Mouse (Mus musculus) heart, postnatal 10 days (tissue): Measurements from ENCODE around the gene Cpeb2. TPM values are rescaled to one million over a fixed set of nuclear protein-coding genes. Genes with fewer than 3 reads are reported as not detected.

Experiments
- DNase-seq, 2 experiments: peaks; one replicate each; pipeline ENCODE4 v3.0.0; 2021
- intact Hi-C: fragments of 180-260 bp; cut with DNase I; formaldehyde crosslinking; loops from one replicate; pipeline ENCODE4 v1.15.1; 2025
- total RNA-seq, 2 experiments: library from RNA; stranded (reverse); gene quantifications; 2 replicates each; pipeline ENCODE4 v1.2.3; 2021

Cpeb2 gene
- 10 to 100 TPM; 22.1 to 28.7 TPM for total RNA-seq

- peak; percentile 96 to 98 for DNase-seq
Observed at GRCm38 (mm10) chr5:43232480-43233315, at the start of gene Cpeb2. Cpeb2 (plus strand) TSS chr5:43233170.

GRCm38 (mm10) chr5:43183556-43183955 lies 49.4 kb upstream of the Cpeb2 start:
- no peak for DNase-seq
- intact Hi-C loops: no loop called here

More at GRCm38 (mm10) chr5:43232480-43233315, at the start of gene Cpeb2:
- intact Hi-C loops: loop anchor here (10.0 kb wide), 2 partner anchors 552 to 818 kb away; no protein-coding TSS in a partner anchor

GRCm38 (mm10) chr5:43184834-43185233 lies 48.1 kb upstream of the Cpeb2 start:
- intact Hi-C loops: no loop called here
- DNase-seq: no peak

- intact Hi-C loops: no loop called here
- no peak for DNase-seq
Observed at GRCm38 (mm10) chr5:43185478-43185877, 47.5 kb upstream of the Cpeb2 start.

- no peak for DNase-seq
- intact Hi-C loops: no loop called here
Observed at GRCm38 (mm10) chr5:43200686-43201085, 32.3 kb upstream of the Cpeb2 start.

GRCm38 (mm10) chr5:43206495-43207053 lies 26.4 kb upstream of the Cpeb2 start:
- no peak for DNase-seq
- intact Hi-C loops: no loop called here

GRCm38 (mm10) chr5:43217468-43217867 lies 15.5 kb upstream of the Cpeb2 start:
- DNase-seq: no peak
- intact Hi-C loops: no loop called here

- intact Hi-C loops: no loop called here
- peak in 1 of 2 experiments; percentile 19 for DNase-seq
Observed at GRCm38 (mm10) chr5:43217987-43218846, 14.8 kb upstream of the Cpeb2 start.

- intact Hi-C loops: no loop called here
- DNase-seq: peak in 1 of 2 experiments; percentile 29
Observed at GRCm38 (mm10) chr5:43218847-43219132, 14.2 kb upstream of the Cpeb2 start.

- no peak for DNase-seq
- intact Hi-C loops: no loop called here
Observed at GRCm38 (mm10) chr5:43223359-43223758, 9.6 kb upstream of the Cpeb2 start.

- intact Hi-C loops: no loop called here
Observed at GRCm38 (mm10) chr5:43224245-43224644, 8.7 kb upstream of the Cpeb2 start.

GRCm38 (mm10) chr5:43226160-43226559 lies 6.8 kb upstream of the Cpeb2 start:
- intact Hi-C loops: no loop called here
- DNase-seq: no peak

More at GRCm38 (mm10) chr5:43224245-43224644, 8.7 kb upstream of the Cpeb2 start:
- no peak for DNase-seq

- intact Hi-C loops: no loop called here
Observed at GRCm38 (mm10) chr5:43227607-43228006, 5.4 kb upstream of the Cpeb2 start.

GRCm38 (mm10) chr5:43231061-43231460 lies 1.9 kb upstream of the Cpeb2 start:
- no peak for DNase-seq
- intact Hi-C loops: loop anchor here (10.0 kb wide), 2 partner anchors 554 to 816 kb away; no protein-coding TSS in a partner anchor

More at GRCm38 (mm10) chr5:43227607-43228006, 5.4 kb upstream of the Cpeb2 start:
- DNase-seq: no peak

- no peak for DNase-seq
- intact Hi-C loops: loop anchor here (10.0 kb wide), 2 partner anchors 553 to 817 kb away; no protein-coding TSS in a partner anchor
Observed at GRCm38 (mm10) chr5:43232149-43232479, 856 bp upstream of the Cpeb2 start.

GRCm38 (mm10) chr5:43233316-43234181 lies 579 bp downstream of the Cpeb2 start:
- DNase-seq: peak; percentile 82 to 87
- intact Hi-C loops: loop anchor here (10.0 kb wide), 2 partner anchors 551 to 819 kb away; no protein-coding TSS in a partner anchor

GRCm38 (mm10) chr5:43234321-43235185 lies 1.6 kb downstream of the Cpeb2 start:
- intact Hi-C loops: loop anchor here (10.0 kb wide), 2 partner anchors 550 to 820 kb away; no protein-coding TSS in a partner anchor
- DNase-seq: peak; percentile 59 to 61

GRCm38 (mm10) chr5:43235186-43235785 lies 2.3 kb downstream of the Cpeb2 start:
- no peak for DNase-seq
- intact Hi-C loops: loop anchor here (10.0 kb wide), 2 partner anchors 550 to 820 kb away; no protein-coding TSS in a partner anchor
